Comparison of ENCODE assay signal across 28 mouse cellular contexts in the genomic region with DNA sequence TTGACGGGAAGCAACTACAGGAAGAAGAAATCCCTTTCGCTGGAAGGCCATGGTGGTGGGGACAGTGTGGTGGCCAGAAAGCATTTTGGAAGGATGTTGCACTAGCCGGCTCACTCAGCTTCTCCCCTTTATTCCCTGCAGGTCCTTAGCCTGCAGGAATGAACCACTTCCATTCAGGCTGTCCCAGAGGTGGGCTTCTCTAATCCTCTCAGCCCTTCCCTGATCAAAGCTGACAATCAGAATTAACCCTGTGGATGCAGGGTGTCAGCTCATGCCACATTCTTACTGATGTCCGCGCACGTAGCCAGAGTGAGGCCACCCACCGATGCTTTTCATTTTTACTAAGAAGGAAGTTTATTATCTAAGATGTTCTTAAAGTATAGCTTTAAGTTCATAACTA.
DNase-seq lines count a peak whose midpoint lies in the region; ATAC-seq lines count a peak whose summit lies in the region.
"Had no signal": no experiment of that assay in that cellular context is flagged by ENCODE, and none has a peak within 500 bp of the region (broad histone marks: within the 10 kb centered on the region; RNA-seq: fewer than 3 reads in every experiment).

No protein-coding gene starts in this region.

- no peak overlapping the region for H3K9ac ChIP-seq in embryonic facial prominence, embryonic 14.5 days (ENCODE audit: low read depth, low read length)
- H3K9ac ChIP-seq: embryonic facial prominence, embryonic 15.5 days; heart, embryonic 12.5 days; heart, embryonic 15.5 days; hindbrain, embryonic 13.5 days; intestine, embryonic 15.5 days had no signal

- no peaks in the 10 kb centered on the region for H3K36me3 ChIP-seq in embryonic facial prominence, embryonic 14.5 days (ENCODE audit: control insufficient read depth, insufficient read depth, low read length)
- H3K36me3 ChIP-seq in embryonic facial prominence, embryonic 10.5 days (replicated peaks), result 0 out of 2 replicates have a peak, but pooled peaks cover 13% of the 10 kb centered on the region
- H3K36me3 ChIP-seq in limb, embryonic 10.5 days, result peaks cover 32% of the 10 kb centered on the region
- H3K36me3 ChIP-seq: embryonic facial prominence, embryonic 15.5 days; G1E; heart, embryonic 12.5 days; heart, embryonic 15.5 days; hindbrain, embryonic 10.5 days; hindbrain, embryonic 13.5 days; intestine, embryonic 15.5 days had no signal

- 0 out of 2 replicates have a peak, but pooled peaks have one; percentile 23 for ATAC-seq in embryonic facial prominence, embryonic 14.5 days (ENCODE audit: low read depth)
- ATAC-seq: forebrain, embryonic 14.5 days; hindbrain, embryonic 16.5 days; intestine, embryonic 15.5 days; Patski had no signal

- WGBS in embryonic facial prominence, embryonic 14.5 days, result 63% methylated on average over 7 of the region's 7 CpGs
- 50% methylated on average over 7 of the region's 7 CpGs for WGBS in embryonic facial prominence, embryonic 10.5 days
- WGBS in limb, embryonic 10.5 days, result 85% methylated on average over 7 of the region's 7 CpGs

- H3K27ac ChIP-seq in embryonic facial prominence, embryonic 14.5 days (replicated peaks; ENCODE audit: low read depth, low read length), result no peak overlapping the region
- H3K27ac ChIP-seq in embryonic facial prominence, embryonic 10.5 days (replicated peaks), result no peak overlapping the region
- H3K27ac ChIP-seq in limb, embryonic 10.5 days, result 0 out of 2 replicates have a peak overlapping the region, but pooled peaks have one; percentile 7
- H3K27ac ChIP-seq: embryonic facial prominence, embryonic 15.5 days; heart, embryonic 15.5 days; hindbrain, embryonic 10.5 days; hindbrain, embryonic 13.5 days; intestine, embryonic 15.5 days had no signal

- peaks cover 17% of the 10 kb centered on the region; the same call in 1 of the 2 replicates for H3K4me1 ChIP-seq in embryonic facial prominence, embryonic 14.5 days (ENCODE audit: control insufficient read depth, insufficient read depth, low read length)
- H3K4me1 ChIP-seq in embryonic facial prominence, embryonic 10.5 days, result peaks cover 48% of the 10 kb centered on the region
- peaks cover 30% of the 10 kb centered on the region for H3K4me1 ChIP-seq in limb, embryonic 10.5 days

- no peak overlapping the region for H3K4me2 ChIP-seq in embryonic facial prominence, embryonic 14.5 days (ENCODE audit: low read depth, low read length)
- H3K4me2 ChIP-seq: embryonic facial prominence, embryonic 15.5 days; heart, embryonic 12.5 days; heart, embryonic 15.5 days; hindbrain, embryonic 13.5 days; intestine, embryonic 15.5 days had no signal

- DNase-seq in embryonic facial prominence, embryonic 14.5 days (ENCODE audit: low spot score), result no peak
- DNase-seq in embryonic facial prominence, embryonic 10.5 days (ENCODE audit: low spot score), result no peak
- peak; percentile 80 for DNase-seq in heart, adult 11 months
- DNase-seq in heart, adult 9 months (ENCODE audit: low spot score in 2 of 2), result no peak
- no peak for DNase-seq in limb, embryonic 10.5 days (ENCODE audit: low spot score)
- peak; percentile 56 for DNase-seq in retina, postnatal 1 day
- DNase-seq in gastrocnemius, postnatal 10 days, result no peak
- DNase-seq: adrenal gland, postnatal 10 days; adrenal gland, postnatal 36 days; B cell, adult 2 months; cerebellum, adult 18-20 months; cerebellum, adult 9-10 months; cerebellum, postnatal 14 days; embryo, embryonic 11 days; gastrocnemius, postnatal 36 days; heart, postnatal 10 days; heart, postnatal 36 days had no signal

- H3K27me3 ChIP-seq in embryonic facial prominence, embryonic 14.5 days (replicated peaks; ENCODE audit: control insufficient read depth, insufficient read depth, low read length), result no peaks in the 10 kb centered on the region
- no peaks in the 10 kb centered on the region for H3K27me3 ChIP-seq in embryonic facial prominence, embryonic 10.5 days (replicated peaks; ENCODE audit: low read depth, poor library complexity, severe bottlenecking)
- H3K27me3 ChIP-seq in limb, embryonic 10.5 days (ENCODE audit: low read depth, poor library complexity, severe bottlenecking), result no peaks in the 10 kb centered on the region
- H3K27me3 ChIP-seq: CH12.LX; embryonic facial prominence, embryonic 15.5 days; heart, embryonic 12.5 days; heart, embryonic 15.5 days; hindbrain, embryonic 13.5 days; intestine, embryonic 15.5 days; Patski had no signal

- H3K9me3 ChIP-seq in embryonic facial prominence, embryonic 14.5 days (ENCODE audit: control insufficient read depth, low read length), result no peaks in the 10 kb centered on the region
- no peaks in the 10 kb centered on the region for H3K9me3 ChIP-seq in embryonic facial prominence, embryonic 10.5 days
- H3K9me3 ChIP-seq in limb, embryonic 10.5 days (replicated peaks), result no peaks in the 10 kb centered on the region
- H3K9me3 ChIP-seq: embryonic facial prominence, embryonic 15.5 days; G1E; heart, embryonic 12.5 days; heart, embryonic 15.5 days; hindbrain, embryonic 10.5 days; hindbrain, embryonic 13.5 days; intestine, embryonic 15.5 days had no signal

- no peak overlapping the region for H3K4me3 ChIP-seq in embryonic facial prominence, embryonic 14.5 days (ENCODE audit: low read depth, low read length)
- H3K4me3 ChIP-seq in embryonic facial prominence, embryonic 10.5 days, result no peak overlapping the region
- H3K4me3 ChIP-seq in limb, embryonic 10.5 days, result no peak overlapping the region
- H3K4me3 ChIP-seq: embryonic facial prominence, embryonic 15.5 days; heart, embryonic 12.5 days; heart, embryonic 15.5 days; hindbrain, embryonic 10.5 days; hindbrain, embryonic 13.5 days; intestine, embryonic 15.5 days had no signal

Comparison
In these comparisons a context has a peak if more than half of its experiments do, and no peak if none do; other contexts are left out.
1. DNase-seq: peak in heart, adult 11 months (single experiment) and retina, postnatal 1 day (single experiment); none in embryonic facial prominence, embryonic 14.5 days (single experiment), embryonic facial prominence, embryonic 10.5 days (single experiment), heart, adult 9 months (0 of 2), limb, embryonic 10.5 days (single experiment) and gastrocnemius, postnatal 10 days (single experiment).